Mouse (Mus musculus) heart, postnatal 0 days (tissue): ENCODE data around the gene Sertad2.

Experiments
- CTCF ChIP-seq: IDR thresholded peaks from 2 replicates; pipeline ENCODE4 v1.5.1; 2016; ENCODE audit warnings: antibody characterized with exemption, control low read depth, low read depth
- EP300 ChIP-seq: IDR thresholded peaks from 2 replicates; pipeline ENCODE4 v1.6.1; 2016; ENCODE audit warnings: antibody characterized with exemption, low read depth

GRCm38 (mm10) chr11:20594229-20595201 is 51.5 kb downstream of the Sertad2 start:
- no peak for TF ChIP-seq EP300
- TF ChIP-seq CTCF, result no peak
